Mouse (Mus musculus) hindbrain, postnatal 0 days (tissue): ENCODE results near the gene Mbtps1. TPM values are rescaled to one million over a fixed set of nuclear protein-coding genes. Genes with fewer than 3 reads are reported as not detected.

Source experiments
- ATAC-seq: fragments of 200-750 bp; cut with Nextera tagmentation; 2 replicates; pipeline ENCODE4 v1.8.0; 2017; ENCODE audit warnings: mild to moderate bottlenecking, moderate TSS enrichment, moderate library complexity
- DNase-seq: peaks from one replicate; pipeline ENCODE4 v3.0.0-alpha.2; 2015; ENCODE audit warnings: low spot score
- H3K27ac ChIP-seq: fragments of 300-500 bp; sonication (generic); 2 replicates; pipeline ENCODE4 v1.5.1; 2014; ENCODE audit warnings: mild to moderate bottlenecking
- H3K27me3 ChIP-seq: fragments of 300-500 bp; sonication (generic); 2 replicates; pipeline ENCODE4 v1.6.1; 2014; ENCODE audit warnings: low read length, mixed read lengths; ENCODE audit not compliant: insufficient read depth
- H3K36me3 ChIP-seq: fragments of 300-500 bp; sonication (generic); 2 replicates; pipeline ENCODE4 v1.6.1; 2014; ENCODE audit warnings: low read length, mixed read lengths; ENCODE audit not compliant: insufficient read depth
- H3K4me1 ChIP-seq: fragments of 300-500 bp; sonication (generic); 2 replicates; pipeline ENCODE4 v1.6.1; 2014; ENCODE audit warnings: antibody characterized with exemption, low read length, mixed read lengths; ENCODE audit not compliant: insufficient read depth
- H3K4me2 ChIP-seq: fragments of 300-500 bp; sonication (generic); 2 replicates; pipeline ENCODE4 v1.6.1; 2014; ENCODE audit warnings: low read depth, mild to moderate bottlenecking, low read length, moderate library complexity, mixed read lengths
- H3K4me3 ChIP-seq: fragments of 300-500 bp; sonication (generic); 2 replicates; pipeline ENCODE4 v1.5.1; 2014; ENCODE audit warnings: low read length
- H3K9ac ChIP-seq: fragments of 300-500 bp; sonication (generic); replicated peaks from 2 replicates; pipeline ENCODE4 v1.6.1; 2014; ENCODE audit warnings: mild to moderate bottlenecking, low read length, moderate library complexity, mixed read lengths
- H3K9me3 ChIP-seq: fragments of 300-500 bp; sonication (generic); 2 replicates; pipeline ENCODE4 v1.6.1; 2016; ENCODE audit warnings: low read length, mixed read lengths
- CTCF ChIP-seq: IDR thresholded peaks from 2 replicates; pipeline ENCODE4 v1.5.1; 2016; ENCODE audit warnings: antibody characterized with exemption, control low read depth, low read depth
- WGBS: fragments of 180-500 bp; shearing (Covaris S2); extraction: QIAGEN DNeasy Blood & Tissue Kit; methylation state at CpG from one replicate; pipeline ENCODE4 v1.1.7; 2014; 5-methylcytosine and 5-hydroxymethylcytosine counted together
- polyA plus RNA-seq: library from polyadenylated mRNA; unstranded; fragments of >200 nt; fragmentation: Nextera tagmentation; extraction: Ambion mirVana; gene quantifications from 2 replicates; pipeline ENCODE4 v1.2.1, GENCODE M21; 2015
- total RNA-seq: library from RNA; depleted of rRNA; stranded (reverse); fragments of >200 nt; gene quantifications from 2 replicates; pipeline ENCODE4 v1.2.3, GENCODE M21; 2014

Mbtps1 gene
- total and polyA plus RNA-seq, 2 experiments from 2014 or later, result 44.9 to 90.6 TPM

DNA sequence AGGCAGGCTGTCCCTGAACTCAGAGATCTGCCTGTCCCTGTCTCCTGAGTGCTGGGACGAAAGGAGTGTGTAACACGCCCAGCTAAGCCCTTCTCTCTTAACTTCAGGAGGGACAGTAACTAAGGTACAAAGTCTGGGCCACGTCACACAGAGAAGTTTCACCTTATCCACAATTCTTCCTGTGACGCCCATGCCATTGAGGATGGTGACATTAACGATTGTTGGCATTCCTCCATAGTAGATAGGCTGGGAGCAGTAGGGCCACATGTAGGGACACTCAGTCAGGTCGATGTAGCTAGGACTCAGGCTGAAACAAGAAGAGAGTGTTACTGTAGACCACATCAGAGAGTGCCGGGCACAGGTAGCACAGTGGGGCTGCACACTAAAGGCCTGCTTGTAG is 29.8 kb downstream of the Mbtps1 start:
- H3K4me1 ChIP-seq, result no peaks in the 10 kb centered on the region
- H3K36me3 ChIP-seq, result peaks cover 76% of the 10 kb centered on the region
- H3K4me3 ChIP-seq, result no peak overlapping the region
- H3K9me3 ChIP-seq, result no peaks in the 10 kb centered on the region
- H3K4me2 ChIP-seq, result no peak overlapping the region
- WGBS, result 96% methylated on average over 7 of the region's 7 CpGs
- DNase-seq (no peak), ATAC-seq (no peak)
- no peak for TF ChIP-seq CTCF
- H3K27me3 ChIP-seq, result no peaks in the 10 kb centered on the region
- no peak overlapping the region for H3K27ac ChIP-seq
- no peak overlapping the region for H3K9ac ChIP-seq

DNA sequence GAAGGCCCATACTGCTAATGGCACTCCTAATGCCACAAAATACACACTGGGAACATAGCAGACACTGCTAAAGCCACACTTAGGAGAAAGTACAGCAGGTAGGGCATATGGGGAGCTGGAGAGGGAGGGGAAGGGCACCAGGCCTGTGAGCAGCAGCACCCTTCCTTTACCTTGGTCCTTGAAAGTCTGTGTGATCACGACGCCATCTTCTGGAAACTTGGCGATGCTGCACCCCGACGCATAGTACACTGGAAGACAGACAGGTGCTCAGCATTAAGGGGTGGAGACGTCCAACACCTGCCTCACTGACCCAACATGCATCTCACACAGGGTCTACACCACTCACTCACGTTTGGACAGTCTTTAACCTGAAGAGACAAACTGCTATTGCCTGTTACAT is 38.4 kb downstream of the Mbtps1 start:
- Histone ChIP-seq H3K27ac (no peak overlapping the region), H3K9me3 (no peaks in the 10 kb centered on the region), H3K27me3 (no peaks in the 10 kb centered on the region), H3K36me3 (peaks cover 78% of the 10 kb centered on the region), H3K4me3 (no peak overlapping the region), H3K9ac (no peak overlapping the region), H3K4me1 (no peaks in the 10 kb centered on the region), H3K4me2 (no peak overlapping the region)
- ATAC-seq, result no peak
- 74% methylated on average over 7 of the region's 7 CpGs for WGBS
- peak; percentile 67 for TF ChIP-seq CTCF
- peak; percentile 56 for DNase-seq

DNA sequence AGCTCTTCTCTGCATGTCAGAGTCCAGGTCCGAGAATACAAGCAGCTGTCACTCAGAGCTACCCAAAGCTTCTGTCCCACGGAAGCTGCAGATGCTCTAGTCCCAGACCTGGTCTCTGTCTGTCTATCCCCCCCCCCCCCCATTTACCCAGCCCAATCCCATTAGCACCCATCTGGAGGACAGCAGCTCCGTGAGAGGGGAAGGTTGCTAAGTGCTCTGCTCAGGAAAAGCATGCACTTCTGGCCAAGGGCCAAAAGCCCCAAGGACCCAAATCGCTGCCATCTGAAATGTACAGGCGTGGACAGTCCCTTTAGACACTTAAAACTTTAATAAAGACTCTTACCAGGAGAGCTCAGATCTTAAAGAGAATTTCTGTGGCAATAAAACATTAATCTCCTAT is 41.9 kb downstream of the Mbtps1 start:
- Histone ChIP-seq H3K4me1 (no peaks in the 10 kb centered on the region), H3K27me3 (no peaks in the 10 kb centered on the region), H3K4me3 (no peak overlapping the region), H3K9me3 (no peaks in the 10 kb centered on the region), H3K4me2 (no peak overlapping the region), H3K9ac (no peak overlapping the region), H3K36me3 (peaks cover 76% of the 10 kb centered on the region), H3K27ac (no peak overlapping the region)
- ATAC-seq (no peak), DNase-seq (peak; percentile 59)
- WGBS, result 23% methylated on average over 5 of the region's 5 CpGs
- no peak for TF ChIP-seq CTCF

DNA sequence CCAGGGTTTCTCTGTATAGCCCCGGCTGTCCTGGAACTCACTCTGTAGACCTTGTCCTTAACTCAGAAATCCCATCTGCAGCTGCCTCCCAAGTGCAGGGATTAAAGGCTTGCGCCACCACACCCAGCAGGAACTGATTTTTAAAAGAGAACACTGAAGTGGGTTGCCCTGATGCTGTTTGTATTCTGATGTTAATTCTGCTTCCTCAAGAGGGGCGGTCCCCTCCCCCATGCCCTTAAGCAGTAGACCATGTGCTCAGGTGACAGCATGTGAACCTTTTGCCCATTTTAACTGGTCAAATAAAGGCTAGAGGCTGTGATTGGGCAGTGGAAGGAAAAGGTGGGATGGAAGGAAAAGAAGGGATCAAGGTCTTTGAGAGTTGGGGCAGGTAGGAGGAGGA is 42.8 kb downstream of the Mbtps1 start:
- H3K4me2 ChIP-seq, result no peak overlapping the region
- TF ChIP-seq CTCF, result no peak
- 63% methylated on average over 3 of the region's 3 CpGs for WGBS

DNA sequence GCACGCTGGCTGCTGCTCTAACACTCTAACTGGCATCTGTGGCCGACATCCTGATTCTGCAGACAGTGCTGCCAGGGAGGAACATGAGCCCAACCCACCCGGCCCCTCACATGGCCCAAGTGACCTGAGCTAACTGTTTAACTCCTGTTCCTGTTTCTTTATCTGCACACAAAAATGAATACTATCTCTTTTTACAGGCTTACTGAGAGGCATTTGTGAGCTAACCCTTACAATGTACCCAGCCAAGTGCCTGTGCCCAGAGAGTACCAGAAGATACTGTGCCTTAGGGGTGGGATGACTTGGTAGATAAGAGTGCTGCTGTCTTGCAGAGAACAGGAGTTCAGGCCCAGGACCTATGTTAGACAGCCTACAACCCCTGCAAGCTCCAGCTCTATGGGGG is 43.6 kb downstream of the Mbtps1 start:
- ATAC-seq (no peak), DNase-seq (no peak)
- no peaks in the 10 kb centered on the region for H3K9me3 ChIP-seq
- H3K4me2 ChIP-seq, result no peak overlapping the region
- 88% methylated on average over 3 of the region's 3 CpGs for WGBS
- H3K4me3 ChIP-seq, result no peak overlapping the region
- H3K36me3 ChIP-seq, result peaks cover 65% of the 10 kb centered on the region
- no peaks in the 10 kb centered on the region for H3K27me3 ChIP-seq
- no peak overlapping the region for H3K27ac ChIP-seq
- no peak overlapping the region for H3K9ac ChIP-seq
- no peaks in the 10 kb centered on the region for H3K4me1 ChIP-seq
- no peak for TF ChIP-seq CTCF

More for the DNA sequence above, 42.8 kb downstream of the Mbtps1 start:
- H3K4me3 ChIP-seq, result no peak overlapping the region
- H3K27ac ChIP-seq, result no peak overlapping the region
- H3K4me1 ChIP-seq, result no peaks in the 10 kb centered on the region
- DNase-seq (no peak), ATAC-seq (no peak)
- no peaks in the 10 kb centered on the region for H3K27me3 ChIP-seq
- H3K36me3 ChIP-seq, result peaks cover 67% of the 10 kb centered on the region
- H3K9me3 ChIP-seq, result no peaks in the 10 kb centered on the region
- H3K9ac ChIP-seq, result no peak overlapping the region

DNA sequence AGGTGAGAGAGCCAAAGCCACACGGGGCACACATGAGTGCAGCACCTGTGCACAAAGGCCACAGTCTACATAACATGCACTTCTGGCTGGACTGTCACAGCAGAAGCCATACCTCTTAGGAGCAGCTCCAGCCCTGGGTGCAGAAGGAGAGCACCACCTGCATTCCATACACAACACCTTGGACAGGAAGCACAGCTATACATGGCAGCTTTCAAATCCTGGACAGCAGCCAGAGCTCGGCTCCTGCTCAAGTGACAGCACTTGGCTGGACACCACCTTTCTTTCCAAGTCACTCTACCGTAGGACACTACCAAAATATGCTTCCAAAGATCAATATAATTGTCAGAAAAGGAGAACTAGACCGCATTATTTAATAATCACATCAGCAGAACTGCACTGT is 45.1 kb downstream of the Mbtps1 start:
- H3K4me2 ChIP-seq, result no peak overlapping the region
- DNase-seq (no peak), ATAC-seq (no peak)

DNA sequence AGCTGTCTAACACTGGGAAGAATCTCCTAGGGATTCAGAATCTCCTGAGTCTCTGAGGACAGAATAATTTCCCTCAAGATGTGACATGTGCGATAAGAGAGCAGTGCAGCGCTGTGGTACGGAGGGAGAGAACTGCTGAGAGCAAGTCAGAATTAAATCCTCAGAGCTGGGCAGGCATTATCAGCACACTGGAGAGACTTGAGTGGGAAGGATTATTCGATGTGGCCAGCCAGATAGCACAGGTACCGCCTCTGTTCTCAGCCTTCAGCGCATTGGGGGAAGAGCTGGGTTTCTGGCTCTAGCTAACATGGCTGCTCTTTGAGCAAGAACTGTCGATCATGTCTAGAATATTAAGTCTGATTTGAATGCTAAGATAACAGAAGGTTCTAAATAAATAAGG is 46.8 kb downstream of the Mbtps1 start:
- 86% methylated on average over 7 of the region's 7 CpGs for WGBS
- Histone ChIP-seq H3K36me3 (peaks cover 58% of the 10 kb centered on the region), H3K27me3 (no peaks in the 10 kb centered on the region), H3K27ac (no peak overlapping the region), H3K4me1 (no peaks in the 10 kb centered on the region), H3K9ac (no peak overlapping the region), H3K4me3 (no peak overlapping the region), H3K4me2 (no peak overlapping the region), H3K9me3 (no peaks in the 10 kb centered on the region)
- TF ChIP-seq CTCF, result no peak
- ATAC-seq (no peak), DNase-seq (no peak)

More for the DNA sequence above, 45.1 kb downstream of the Mbtps1 start:
- H3K36me3 ChIP-seq, result peaks cover 63% of the 10 kb centered on the region
- no peaks in the 10 kb centered on the region for H3K27me3 ChIP-seq
- H3K4me1 ChIP-seq, result no peaks in the 10 kb centered on the region
- no peak overlapping the region for H3K27ac ChIP-seq
- WGBS, result 66% methylated on average over 4 of the region's 4 CpGs
- no peaks in the 10 kb centered on the region for H3K9me3 ChIP-seq
- no peak overlapping the region for H3K4me3 ChIP-seq
- H3K9ac ChIP-seq, result no peak overlapping the region
- no peak for TF ChIP-seq CTCF
